Mouse (Mus musculus): ENCODE measurements around the gene Ppp5c. TPM values are rescaled to one million over a fixed set of nuclear protein-coding genes. Genes with fewer than 3 reads are reported as not detected.
A peak's percentile ranks its signal among the peaks of the same experiment; 100 is the strongest.
"Not testable (repeated sequence)": the region's sequence is repeated elsewhere in the genome, so short reads cannot be mapped to it uniquely, and the experiment has no call there.

The Ppp5c gene
- 22.6 and 26.3 TPM in 2 replicates for total RNA-seq (2015; ENCODE audit: low replicate concordance)
- 20.7 and 20.9 TPM in 2 replicates for total RNA-seq (2017; ENCODE audit: low replicate concordance)

DNA sequence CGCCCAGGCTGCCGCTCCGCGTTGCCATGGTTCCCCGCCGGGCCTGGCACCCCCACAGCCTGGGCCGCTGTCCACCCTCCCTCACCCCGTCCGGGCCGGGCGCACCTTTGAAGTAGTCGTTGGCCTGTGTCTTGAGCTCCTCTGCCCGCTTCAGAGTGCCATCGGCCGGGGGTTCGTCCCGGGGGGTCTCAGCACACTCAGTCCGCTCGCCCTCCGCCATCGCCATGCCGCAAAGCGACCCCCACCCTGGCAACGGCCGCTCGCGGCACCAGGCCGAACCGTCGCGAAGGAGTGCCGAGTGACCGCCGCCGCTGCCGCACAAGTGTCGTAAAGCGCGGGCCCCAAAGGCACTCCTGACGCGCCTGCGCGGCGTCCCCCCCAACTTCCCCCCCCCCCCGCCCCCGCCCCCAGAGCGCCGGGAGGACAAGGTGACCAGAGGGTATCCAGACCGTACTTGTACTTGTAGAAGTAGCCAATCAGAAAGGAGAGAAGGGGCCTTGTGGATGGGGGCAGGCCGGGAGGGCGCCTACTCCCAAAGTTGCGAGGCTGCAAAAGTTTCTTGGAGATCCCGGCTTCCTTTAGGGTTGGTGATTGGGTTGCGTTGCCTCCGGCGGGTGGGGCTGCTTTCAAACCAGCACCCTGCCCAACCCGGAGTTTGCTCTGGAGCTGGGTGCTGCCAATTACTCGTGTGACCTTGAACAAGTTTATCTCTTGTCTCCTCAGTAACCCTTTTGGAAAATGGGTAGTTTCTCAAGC, at the start of gene Ppp5c:
TSS of gene Ppp5c (minus strand) at position 337 of the 756 bp plus-strand sequence.
- peak; percentile 77 for ATAC-seq (replicated peaks; ENCODE audit: low FRiP score, poor library complexity, severe bottlenecking)

GRCm38 (mm10) chr7:17076542-17076941, 48.8 kb upstream of the Ppp5c start:
- ATAC-seq (replicated peaks; ENCODE audit: low FRiP score, poor library complexity, severe bottlenecking): no peak

DNA sequence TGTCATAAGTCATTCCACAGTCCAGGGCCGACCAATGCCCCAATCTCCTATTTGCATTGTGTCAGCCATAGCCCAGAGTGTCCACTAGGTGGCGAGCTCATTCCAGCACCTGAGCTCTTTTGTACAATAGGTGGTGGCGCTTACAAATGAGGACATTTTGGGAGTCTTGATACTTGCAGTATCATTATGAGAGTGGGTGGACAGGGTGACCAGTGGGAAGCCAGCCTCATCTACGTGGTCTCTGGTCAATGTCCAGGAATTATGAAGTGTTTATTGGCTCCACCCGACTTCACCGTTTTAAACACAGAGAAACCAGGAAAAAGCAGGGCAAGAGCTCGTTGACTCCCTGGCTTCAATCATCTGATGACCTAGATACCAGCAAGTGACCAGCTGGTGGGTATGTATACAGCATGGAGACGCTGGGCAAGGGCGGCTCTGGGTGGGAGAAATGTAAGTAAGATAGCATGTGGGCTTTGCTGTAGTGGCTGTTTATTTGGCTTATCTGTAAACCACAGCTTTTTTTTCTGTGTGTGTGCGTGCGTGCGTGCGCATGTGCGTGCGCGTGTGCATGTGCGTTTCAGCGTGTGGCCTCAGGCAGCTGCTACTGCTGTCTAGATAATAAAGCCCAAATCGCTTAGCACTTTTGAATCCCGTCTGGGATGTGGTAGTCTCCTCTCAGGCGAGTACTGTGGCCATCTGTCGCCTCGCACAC, 46.3 kb upstream of the Ppp5c start, which contains the start of gene Psg16:
TSS of gene Psg16 (plus strand) at position 137 of the 712 bp plus-strand sequence.
- peak; percentile 90 for ATAC-seq (replicated peaks; ENCODE audit: low FRiP score, poor library complexity, severe bottlenecking)

- ATAC-seq (replicated peaks; ENCODE audit: low FRiP score, poor library complexity, severe bottlenecking): no peak
These were observed 45.8 kb upstream of the Ppp5c start for GRCm38 (mm10) chr7:17073513-17073903.

DNA sequence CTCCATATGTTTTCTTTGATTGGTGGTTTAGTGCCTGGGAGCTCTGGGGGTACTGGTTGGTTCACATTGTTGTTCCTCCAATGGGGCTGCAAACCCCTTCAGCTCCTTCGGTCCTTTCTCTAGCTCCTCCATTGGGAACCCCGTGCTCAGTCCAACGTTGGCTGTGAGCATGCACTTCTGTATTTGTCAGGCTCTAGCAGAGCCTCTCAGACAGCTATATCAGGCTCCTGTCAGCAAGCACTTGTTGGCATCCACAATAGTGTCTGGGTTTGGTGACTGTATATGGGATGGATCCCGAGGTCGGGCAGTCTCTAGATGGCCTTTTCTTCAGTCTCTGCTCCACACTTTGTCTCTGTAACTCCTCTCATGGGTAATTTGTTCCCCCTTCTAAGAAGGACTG, 39.9 kb upstream of the Ppp5c start:
- ATAC-seq (replicated peaks; ENCODE audit: low FRiP score, poor library complexity, severe bottlenecking): not testable (repeated sequence)

DNA sequence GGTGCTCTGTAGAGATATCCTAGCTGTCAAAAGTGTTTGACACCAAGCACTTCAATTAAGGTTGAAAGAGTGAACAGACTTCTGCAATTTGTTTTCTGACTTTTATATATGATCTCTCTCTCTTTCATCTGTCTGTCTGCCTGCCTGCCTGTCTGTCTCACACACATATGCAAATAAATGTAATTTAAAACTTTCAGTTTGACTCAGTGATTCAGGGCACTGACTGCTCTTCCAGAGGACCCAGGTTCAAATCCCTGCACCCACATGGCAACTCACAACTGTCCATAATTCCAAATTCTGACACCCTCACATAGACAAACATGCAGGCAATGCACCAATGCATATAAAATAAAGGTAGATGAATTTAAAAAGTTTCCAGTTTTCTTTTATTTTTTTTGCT, 39.3 kb upstream of the Ppp5c start:
- ATAC-seq (replicated peaks; ENCODE audit: low FRiP score, poor library complexity, severe bottlenecking): no peak

GRCm38 (mm10) chr7:17066412-17066811, 38.7 kb upstream of the Ppp5c start:
- ATAC-seq (replicated peaks; ENCODE audit: low FRiP score, poor library complexity, severe bottlenecking): peak; percentile 75

- ATAC-seq (replicated peaks; ENCODE audit: low FRiP score, poor library complexity, severe bottlenecking): no peak
These were observed 37.9 kb upstream of the Ppp5c start for GRCm38 (mm10) chr7:17065620-17066019.

- no peak for ATAC-seq (replicated peaks; ENCODE audit: low FRiP score, poor library complexity, severe bottlenecking)
These were observed 35.1 kb upstream of the Ppp5c start for GRCm38 (mm10) chr7:17062845-17063244.

DNA sequence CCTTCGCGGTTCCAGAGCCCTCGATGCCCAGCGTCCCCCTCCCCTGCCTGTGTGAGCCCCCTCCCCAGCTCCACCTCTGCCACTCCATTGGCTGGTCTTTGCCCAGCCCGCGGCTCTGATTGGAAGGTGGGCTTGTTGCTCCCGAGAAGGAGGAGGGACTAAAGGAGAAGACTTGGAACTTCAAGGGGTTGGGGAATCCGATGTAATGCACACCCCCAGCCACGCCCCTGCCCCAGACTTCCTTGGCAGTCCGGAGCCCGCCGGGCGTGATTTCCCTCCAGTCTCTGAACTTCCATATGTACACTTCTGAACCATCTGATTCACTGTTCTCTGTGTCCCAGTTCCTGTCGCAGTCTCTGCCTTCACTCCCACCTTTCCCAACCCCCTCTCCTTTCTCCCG, 34.7 kb upstream of the Ppp5c start, which contains the start of gene Hif3a:
TSS of gene Hif3a (minus strand) at position 39 of the 400 bp plus-strand sequence.
- ATAC-seq (replicated peaks; ENCODE audit: low FRiP score, poor library complexity, severe bottlenecking): no peak

DNA sequence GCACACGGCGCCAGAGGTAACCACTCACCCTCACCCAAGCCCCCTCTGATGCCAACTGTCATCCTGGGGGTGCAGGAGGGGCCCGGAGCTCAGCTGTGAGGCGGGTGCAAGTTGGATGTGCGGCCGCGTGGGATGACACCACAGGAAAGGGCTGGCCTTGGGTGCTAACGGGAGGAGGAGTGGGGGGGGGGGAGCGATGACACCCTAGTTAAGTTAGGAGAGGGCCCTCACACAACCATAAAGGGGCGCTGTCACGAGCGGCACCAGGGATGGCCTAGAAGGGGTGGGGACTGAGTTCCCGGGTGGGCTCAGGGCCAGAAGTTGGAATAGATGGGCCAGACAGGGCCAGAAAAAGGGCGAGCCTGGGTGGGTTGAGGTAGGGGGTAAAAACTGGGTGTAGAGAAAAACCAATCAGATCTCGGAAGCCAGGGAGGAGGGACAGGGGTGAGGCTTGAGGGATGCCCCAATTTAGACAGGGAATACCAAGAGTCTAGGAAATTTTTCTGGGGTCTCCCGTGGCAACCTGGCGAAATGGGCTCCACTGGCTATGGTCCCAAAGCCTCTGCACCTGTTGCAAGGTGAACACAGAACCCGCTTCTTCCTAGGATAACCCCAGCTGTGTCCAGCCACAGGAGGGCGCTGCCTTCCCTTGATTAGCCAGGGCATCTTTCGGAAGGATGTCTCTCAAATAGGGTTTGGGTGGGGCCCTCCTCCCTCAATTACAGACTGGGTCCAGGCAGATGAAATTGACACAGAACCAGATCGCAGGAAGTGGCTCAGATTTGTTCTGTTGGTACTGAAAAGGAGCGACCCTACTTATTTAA, 33.3 kb upstream of the Ppp5c start:
- ATAC-seq (replicated peaks; ENCODE audit: low FRiP score, poor library complexity, severe bottlenecking): no peak

- ATAC-seq (replicated peaks; ENCODE audit: low FRiP score, poor library complexity, severe bottlenecking): peak; percentile 58
These were observed 32.5 kb upstream of the Ppp5c start for GRCm38 (mm10) chr7:17060031-17060781.

DNA sequence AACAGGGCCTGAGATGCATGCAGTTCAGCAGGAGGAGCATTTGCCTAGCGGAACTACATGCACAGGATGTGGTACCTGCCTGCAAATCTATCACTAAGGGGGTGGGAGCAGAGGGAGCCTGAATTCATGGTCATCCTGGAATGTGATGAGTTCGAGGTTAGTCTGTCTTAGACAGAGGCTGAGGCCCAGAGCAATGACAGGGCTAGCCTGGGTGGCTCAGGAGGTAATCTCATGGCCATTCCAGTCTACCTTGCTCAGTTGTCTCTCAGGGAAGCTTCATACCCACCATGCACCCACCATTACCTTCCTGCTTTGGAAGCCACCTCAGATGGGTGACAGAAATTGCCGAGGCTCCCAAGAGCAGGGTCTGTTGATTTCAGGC, 31.7 kb upstream of the Ppp5c start:
- ATAC-seq (replicated peaks; ENCODE audit: low FRiP score, poor library complexity, severe bottlenecking): no peak

- ATAC-seq (replicated peaks; ENCODE audit: low FRiP score, poor library complexity, severe bottlenecking): no peak
These were observed 31.2 kb upstream of the Ppp5c start for GRCm38 (mm10) chr7:17058816-17059462.

DNA sequence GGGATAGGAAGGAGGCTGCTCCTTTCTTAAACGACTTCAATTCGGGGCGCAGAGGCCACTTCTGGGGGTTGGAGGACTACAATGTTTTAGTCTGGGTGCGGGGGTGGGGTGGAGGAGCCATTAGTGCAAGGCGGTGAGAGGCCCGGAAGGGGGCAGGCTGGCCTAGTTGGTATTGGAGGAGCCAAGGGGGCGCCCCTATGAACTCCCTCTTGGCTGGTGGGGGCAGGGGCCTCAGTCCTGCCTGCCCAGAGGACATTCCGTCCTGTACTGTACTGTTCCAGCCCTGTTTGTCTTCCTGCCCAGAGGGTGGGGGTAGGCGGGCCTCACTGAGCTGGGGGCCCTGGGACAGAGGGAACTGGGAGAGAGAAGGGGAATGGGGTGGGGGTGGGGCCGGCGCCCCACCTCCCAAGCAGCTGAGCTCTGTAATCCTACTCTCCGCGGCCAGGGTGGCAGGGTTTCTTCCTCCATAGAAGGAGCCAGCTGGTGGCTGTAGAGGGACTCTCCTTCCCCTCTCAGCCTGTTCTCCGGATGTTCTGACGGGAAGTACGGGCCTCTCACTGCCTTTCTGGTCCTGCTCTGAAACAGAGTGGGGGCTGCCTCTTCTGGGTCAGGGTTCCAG, 30.5 kb upstream of the Ppp5c start:
- no peak for ATAC-seq (replicated peaks; ENCODE audit: low FRiP score, poor library complexity, severe bottlenecking)

- ATAC-seq (replicated peaks; ENCODE audit: low FRiP score, poor library complexity, severe bottlenecking): no peak
These were observed 29.1 kb upstream of the Ppp5c start for GRCm38 (mm10) chr7:17056601-17057523.

DNA sequence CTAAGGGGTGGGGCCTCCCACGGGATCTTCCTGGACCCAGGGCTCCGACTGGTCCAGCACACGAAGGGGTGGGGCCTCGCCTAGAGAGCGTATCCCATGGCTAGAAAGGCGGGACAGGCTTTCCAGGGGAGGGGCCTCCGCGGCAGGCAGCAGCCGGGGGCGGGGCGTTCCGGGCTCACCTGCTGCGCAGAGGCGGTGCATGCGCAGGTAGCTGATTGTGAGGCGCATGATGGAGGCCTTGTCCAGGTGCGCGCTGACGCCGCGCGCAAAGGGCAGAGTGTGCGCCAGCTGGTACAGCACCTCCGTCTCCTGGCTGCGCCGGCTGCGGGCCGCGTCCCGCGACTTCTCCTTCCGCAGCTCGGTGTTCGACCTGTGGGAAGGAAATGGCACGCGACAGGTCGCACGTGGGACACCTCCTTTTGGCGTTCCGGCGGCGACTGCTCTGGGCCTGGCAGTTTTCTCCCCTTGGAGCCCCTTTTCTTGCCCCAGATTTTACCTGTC, 28.4 kb upstream of the Ppp5c start:
- peak; percentile 95 for ATAC-seq (replicated peaks; ENCODE audit: low FRiP score, poor library complexity, severe bottlenecking)
